Mouse (Mus musculus): ENCODE measurements at regions not wholly inside any gene's neighbourhood (a gene's known extent, or its start where the extent isn't known, plus 50 kb on each side); places are given as distances from the start of the nearest gene placed in this dataset.
"Not testable (repeated sequence)": the region's sequence is repeated elsewhere in the genome, so short reads cannot be mapped to it uniquely, and the experiment has no call there.

DNA sequence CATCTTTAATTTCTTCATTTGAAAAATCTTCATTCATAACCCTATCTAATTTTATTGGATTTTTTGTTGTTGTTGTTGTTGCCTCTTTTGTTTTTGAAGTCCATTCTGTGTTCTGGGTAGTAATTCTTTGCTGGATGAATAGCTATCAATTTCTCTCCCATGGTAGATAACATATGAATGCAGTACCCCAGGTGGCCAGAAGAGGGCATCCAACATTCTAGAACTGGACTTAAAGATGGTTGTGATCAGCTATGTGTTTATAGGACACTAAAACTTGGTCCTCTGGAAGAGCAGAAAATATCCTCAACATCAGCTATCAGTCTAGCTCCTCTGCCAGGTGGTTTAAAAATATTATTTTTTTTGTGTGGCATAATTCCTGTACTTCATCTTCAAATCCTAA lies 73.0 kb downstream of the Prl2c3 start:
- peak; percentile 47 for DNase-seq (ENCODE audit: low read depth, low spot score)

DNA sequence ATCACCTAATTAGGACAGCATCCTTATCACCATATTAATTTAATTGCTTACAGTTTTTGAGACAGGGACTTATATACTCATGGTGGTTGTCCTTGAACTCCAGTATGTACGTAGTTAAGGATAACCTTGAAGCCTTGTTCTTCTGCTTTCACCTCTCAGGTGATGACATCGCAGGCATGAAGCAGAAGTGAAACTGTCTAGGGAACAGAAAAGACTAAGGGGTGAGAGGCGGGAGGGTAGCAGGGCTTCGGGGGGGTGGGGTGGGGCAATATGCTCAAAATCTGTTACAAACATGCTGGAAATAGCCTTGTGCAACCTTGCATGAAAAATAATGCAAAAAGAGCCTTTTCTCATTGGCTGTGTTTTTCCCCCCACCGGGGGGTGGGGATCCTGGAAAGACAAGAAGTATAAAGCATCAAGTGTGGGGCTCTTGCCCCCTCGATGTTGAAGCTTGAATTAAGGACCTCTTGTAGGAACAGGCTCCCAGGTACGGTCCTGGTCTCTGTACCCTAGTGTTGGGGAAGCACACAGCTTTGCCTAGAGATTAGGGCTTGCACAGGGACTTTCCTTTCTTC lies 81.8 kb downstream of the Prl2c3 start:
- DNase-seq (ENCODE audit: low read depth, low spot score) = not testable (repeated sequence)

DNA sequence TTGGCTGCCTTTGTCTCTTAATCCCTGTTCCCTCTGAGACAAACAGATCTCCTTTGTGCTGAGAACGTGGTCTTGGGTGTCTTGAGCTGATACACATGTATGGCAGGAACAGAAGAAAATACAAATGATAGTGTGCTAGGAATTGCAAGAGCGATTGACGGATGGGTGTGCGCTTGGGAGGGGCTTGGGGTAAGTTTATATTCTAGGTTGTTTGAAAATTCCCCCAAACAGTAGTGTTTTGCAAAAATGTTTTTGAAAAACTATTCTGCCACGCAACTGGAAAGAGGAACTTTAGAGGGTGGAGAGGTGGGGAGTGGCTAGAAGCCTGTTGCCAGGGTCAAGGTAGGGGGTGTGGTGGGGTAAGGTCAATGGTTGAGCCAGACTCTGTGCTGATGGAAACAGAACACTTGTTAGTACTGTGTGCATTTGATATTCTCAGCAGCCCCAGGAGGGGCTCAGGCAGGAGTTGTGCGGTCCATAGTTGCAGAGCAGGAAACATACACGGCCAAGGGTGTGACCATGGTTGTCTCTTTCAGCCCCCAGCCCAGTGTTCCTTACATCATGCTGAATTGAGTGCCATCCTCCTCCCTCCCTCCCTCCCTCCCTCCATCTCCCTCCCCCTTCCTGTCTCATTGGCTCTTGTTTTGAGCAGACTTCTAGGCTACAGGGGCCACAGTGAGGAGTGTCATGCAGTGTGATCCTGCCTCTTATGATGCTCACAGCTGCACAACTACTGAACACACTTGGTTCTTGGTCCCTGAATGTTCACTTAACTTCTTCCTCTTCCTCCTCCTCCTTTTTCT lies 88.2 kb downstream of the Prl2c3 start:
- no peak for DNase-seq (ENCODE audit: low read depth, low spot score)

DNA sequence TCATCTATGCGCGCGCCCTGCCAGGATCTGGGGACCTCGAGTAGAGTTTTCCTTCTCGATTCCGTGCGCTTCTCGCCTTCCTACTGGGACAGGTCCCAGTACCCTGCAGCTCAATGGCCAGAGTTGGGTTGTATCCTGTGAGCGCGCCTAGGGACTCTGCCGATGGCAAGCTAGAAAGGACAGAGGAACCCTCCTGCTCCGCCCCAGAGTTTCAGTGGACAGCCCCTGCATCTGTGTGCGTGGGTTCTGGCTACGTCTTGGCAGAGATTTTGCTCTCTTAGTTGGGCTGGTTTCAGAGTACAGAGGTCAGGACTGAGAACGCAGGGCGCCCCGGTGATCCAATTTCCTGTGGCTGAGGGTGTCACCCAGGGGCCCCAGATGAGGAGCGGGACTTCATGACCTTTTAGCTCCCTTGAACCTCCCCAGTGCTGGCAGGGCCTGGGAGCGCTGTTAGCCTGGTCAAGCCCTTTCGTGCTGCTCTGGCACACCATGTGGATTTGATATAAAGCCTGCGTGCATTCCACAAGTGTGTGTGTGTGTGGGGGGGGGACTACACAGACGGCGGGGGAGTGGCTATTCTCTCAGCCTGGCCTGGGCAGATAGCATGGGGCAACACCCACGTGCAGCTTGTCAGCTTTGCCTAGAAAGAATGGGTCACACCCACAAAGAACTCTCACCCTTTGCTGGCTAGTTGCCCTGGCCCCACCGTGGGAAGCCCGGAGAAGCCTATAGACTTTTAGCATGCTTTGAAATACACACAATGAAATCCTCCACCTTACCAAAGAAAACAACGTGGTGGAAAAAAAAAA lies 96.9 kb downstream of the Prl2c3 start:
- DNase-seq (ENCODE audit: low read depth, low spot score) = peak; percentile 83

DNA sequence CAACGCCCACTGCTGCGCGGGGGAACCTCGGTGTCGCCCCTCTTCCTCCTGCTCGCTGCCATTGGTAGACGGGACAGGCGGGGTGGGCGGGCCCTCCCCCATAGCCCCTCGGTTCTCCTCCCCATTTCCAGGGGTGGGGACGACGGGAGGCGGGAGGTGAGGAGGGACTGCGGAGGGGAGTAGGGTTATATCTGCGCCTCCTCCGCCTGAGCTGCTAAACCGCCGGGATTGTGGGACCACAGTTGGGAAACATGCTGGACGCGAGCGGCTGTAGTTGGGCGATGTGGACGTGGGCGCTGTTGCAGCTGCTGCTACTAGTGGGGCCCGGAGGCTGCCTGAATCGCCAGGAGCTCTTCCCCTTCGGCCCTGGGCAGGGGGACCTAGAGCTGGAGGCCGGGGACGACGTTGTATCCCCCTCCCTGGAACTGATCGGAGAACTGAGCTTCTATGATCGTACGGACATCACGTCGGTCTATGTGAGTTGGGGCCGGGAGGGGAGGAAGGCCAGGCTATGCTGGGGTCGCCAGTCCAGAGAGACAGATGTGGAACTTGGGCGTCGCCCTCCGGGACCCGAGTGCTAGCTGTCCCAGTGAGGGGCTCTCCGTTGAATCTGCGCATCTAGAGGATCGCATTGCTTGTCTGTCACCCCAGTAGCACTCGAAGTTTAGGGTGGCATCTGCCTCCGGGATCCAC lies 97.6 kb downstream of the Prl2c3 start:
- not testable (repeated sequence) for DNase-seq (ENCODE audit: low read depth, low spot score)

DNA sequence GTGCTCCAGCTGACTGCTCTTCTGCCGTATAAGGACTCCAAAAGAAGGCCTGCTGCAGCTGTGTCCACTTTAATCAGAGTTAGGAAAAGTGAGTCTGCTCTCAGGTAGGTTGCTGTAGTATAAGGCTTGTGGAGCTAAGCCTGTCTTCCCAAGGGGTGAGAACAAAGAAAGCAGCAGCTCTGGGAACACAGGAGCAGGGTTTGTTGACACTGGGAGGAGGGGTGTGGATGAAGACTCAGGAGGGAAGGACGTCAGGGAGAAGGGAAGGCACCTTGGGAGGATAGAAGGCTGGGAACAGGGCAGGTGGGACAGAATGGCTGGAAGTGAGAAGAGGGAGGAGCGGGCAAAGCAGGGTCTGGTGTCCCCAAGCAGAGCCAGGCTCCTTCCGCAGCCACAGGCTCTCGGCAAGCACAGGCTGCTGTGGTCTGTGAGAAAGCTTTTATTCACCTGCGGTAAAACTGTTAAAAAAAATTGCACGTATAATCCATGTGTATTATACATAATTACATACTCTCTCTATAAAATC lies 106.2 kb downstream of the Prl2c3 start:
- DNase-seq (ENCODE audit: low read depth, low spot score) = not testable (repeated sequence)

DNA sequence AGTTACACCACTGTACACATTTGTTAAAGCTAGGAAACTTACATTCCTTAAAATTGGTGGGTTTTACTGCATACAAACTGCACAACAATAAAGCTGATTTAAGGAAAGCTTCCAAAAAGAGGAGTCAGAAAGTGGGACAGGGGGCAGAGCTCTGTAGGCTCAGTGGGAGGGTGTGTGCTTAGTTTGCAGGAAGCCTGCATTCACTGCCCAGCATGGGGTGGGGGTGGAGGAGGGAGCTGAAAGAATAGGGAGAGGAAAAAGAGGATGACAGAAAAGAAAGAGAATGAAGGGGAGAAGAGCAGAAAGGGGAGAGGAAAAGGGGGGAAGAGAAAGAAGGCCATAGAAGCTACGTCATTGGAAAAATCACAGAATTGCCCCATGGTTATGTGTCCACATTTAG lies 111.1 kb downstream of the Prl2c3 start:
- DNase-seq (ENCODE audit: low read depth, low spot score) = not testable (repeated sequence)

DNA sequence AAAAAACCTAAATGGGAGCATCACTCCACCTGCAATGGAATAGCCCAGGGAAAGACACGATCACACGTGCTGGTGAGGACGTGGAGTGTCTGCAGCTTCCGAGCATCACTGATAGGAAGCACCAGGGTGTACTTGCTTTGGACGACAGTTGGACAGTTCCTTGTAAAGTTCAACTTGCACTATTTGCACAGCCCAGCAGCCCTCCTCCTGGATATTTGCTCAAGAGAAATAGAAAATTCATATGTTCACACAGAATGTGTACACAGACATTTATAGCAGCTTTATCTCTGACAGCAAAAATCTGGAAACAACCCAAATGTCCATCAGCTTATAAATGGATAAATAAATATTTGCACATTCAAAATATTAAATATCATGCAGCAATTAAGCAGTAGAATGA lies 111.7 kb downstream of the Prl2c3 start:
- DNase-seq (ENCODE audit: low read depth, low spot score) = not testable (repeated sequence)

DNA sequence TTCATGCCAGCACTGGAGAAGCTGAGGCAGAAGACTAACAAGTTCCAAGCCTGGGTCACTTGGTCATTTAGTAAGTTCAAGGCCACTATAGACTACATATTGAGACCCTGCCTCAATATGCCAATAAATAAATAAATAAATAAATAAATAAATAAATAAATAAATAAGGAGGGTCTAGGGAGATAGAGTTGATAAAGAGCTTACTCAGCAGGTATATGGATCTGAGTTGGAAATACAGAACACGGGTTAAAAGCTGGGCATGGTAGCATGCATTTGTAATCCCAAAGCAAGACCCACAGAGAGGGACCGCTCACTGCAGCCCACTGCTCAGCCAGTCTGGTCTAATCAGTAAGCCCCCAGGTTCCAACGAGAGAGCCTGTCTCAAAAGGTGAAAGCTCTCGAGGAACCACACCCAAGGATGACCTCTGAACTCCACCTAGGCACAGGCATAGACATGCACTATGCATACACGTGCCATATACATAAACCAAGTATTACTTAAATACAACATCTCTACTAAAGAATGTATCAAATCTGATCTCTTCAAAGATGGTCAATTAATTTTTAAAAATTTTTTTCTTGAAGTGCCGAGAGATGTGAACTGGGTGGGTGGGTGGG lies 115.4 kb downstream of the Ero1lb start:
- DNase-seq (ENCODE audit: low read depth, low spot score) = not testable (repeated sequence)

DNA sequence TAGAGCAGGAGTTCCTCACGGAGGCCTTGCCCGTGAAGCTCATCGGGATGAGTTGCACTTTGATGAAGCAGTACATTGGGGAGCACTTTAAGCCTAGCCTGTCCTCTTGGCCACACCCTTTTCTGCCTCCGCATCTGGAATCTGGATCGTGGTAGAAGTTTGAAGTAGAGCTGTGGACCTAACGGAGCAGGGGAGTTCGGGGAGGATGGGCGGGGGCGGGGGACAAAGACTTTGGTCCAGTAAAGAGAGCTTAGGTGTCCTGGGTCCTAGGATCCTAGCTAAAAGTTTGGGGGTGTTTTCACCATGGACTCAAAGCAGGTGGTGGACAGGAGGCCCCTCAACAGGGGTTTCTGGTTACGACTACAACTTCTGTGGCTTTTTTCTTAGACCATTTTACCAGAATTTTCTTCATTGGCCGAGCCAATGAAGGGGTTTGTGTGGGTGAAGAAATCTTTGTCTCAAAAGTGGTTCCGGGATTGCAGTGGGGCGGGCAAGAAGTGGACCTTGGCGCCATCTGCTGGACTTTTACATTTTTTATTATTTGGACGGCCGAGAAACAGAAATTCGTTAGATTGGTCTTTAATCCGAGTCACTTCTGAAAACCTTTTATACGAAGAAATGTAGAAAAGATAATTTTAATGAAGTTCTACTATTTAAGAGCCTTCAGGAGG lies 114.7 kb downstream of the Ero1lb start:
- DNase-seq (ENCODE audit: low read depth, low spot score) = peak; percentile 77

DNA sequence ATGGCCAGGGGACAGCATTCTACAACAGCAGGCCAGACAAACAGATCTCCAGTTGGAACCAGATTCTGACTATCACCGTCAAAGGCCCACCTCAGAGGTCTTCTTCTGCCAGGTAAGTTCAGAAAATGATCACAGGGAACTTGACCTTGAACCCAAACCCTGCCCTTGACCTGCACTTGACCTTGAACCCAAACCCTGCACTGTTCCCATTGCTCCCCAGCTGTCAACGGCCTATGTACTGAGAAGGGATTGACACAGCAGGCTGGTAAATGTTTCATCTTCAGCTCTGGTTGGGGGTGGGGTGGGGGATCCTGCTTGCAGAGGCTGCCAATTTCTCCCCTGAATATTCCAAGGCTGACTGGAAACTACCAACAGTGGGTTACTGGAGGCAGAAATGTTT lies 111.7 kb downstream of the Ero1lb start:
- DNase-seq (ENCODE audit: low read depth, low spot score) = no peak

DNA sequence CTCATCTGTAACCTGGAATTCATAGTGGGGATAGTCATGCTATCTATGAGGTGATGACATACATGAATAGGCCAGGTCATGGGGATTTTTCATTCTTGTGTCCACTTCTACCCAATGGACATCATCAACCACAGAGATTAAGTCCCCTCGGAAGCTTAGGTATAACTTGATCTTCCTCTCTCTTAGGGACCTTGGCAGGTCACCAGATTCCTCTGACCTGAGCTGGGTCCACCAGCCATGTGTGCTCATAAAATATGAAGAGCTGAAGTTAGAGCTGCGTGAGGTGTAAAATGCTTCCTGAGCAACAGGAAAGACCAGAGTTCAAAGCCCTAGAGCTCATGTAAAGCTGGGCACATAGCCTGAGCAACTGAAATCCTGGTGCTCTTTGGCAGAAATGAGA lies 105.3 kb downstream of the Ero1lb start:
- DNase-seq (ENCODE audit: low read depth, low spot score) = not testable (repeated sequence)

DNA sequence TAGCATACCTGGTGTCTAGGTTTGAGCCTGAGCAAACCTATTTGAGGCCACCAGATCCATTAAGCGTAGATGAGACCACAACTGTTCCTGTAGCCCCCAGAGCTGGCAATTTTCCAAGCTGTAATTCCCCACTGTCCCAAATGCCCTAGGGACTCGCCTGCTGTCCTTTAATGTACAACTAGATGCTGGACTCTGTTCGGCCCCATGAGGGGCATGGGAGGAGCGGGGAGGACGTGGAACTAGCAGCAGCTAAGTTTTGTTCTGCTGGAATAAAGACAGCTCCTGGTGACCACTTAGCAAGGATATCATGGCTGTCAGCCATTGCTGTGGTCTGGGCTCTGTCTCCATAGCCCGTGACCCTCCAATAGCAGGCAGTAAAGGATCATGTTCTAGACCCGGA lies 103.1 kb downstream of the Ero1lb start:
- not testable (repeated sequence) for DNase-seq (ENCODE audit: low read depth, low spot score)

DNA sequence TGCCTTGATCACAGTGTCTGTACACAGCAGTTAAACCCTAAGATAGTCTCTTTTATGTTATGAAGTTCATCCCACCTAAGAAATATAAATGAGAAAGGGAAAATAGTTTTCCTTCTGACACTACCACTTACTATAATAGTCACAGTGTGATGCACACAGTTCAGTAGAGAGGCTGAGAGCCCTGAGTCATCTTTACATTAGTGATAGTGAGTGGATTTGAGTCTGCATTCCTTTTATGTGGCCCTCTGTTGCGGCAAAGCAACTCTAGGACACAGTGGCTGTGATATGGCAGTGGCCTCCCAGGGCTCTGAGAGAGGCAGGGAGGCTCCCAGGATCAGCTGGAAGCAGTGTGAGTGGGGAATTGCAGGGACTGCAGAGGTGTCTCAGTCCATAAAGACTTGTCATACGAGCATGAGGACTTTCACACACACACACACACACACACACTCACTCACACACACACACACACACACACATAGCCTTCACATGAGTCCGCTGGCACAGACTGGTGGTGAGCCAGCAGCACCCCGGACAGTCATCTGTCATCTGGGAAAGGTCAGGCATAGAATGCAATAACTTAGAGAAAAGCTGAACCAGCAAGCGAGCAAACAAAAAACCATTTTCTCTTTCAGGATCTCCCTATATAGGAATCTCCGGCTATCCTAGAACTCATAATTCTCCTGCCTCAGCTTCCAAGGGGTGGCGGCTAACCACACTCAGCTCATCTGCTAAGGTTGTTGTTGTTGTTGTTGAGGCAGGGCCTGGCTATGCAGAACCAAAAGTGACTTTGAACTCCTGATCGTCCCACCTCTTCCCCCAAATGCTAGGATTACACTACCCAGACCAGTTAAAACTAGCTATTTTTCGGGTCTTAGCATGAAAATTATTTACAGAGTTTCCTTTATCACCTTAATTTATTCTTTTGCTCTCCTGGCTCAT lies 102.3 kb downstream of the Ero1lb start:
- not testable (repeated sequence) for DNase-seq (ENCODE audit: low read depth, low spot score)

DNA sequence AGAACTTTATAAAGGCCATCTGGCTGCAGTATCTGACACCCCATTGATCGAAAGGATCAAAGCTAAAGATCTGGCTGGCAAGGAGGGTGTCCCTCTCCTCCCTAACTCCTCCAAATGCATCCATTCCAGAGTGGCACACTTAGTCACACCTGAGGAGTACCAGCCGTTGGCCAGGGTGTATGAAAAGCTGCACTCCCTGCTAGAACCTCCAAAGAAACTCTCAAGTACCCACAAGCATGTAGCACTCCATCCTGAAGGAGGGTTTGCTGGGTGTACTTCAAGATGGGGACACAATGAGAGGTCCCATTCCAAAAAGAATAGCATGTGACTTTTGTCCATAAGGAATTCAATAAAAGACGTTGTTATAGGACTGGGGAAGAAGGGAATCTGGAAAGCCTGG lies 100.4 kb downstream of the Ero1lb start:
- not testable (repeated sequence) for DNase-seq (ENCODE audit: low read depth, low spot score)
